Mouse (Mus musculus): Measurements from ENCODE around the gene Parp16.
A peak's percentile ranks its signal among the peaks of the same experiment; 100 is the strongest.

Parp16 gene

DNA sequence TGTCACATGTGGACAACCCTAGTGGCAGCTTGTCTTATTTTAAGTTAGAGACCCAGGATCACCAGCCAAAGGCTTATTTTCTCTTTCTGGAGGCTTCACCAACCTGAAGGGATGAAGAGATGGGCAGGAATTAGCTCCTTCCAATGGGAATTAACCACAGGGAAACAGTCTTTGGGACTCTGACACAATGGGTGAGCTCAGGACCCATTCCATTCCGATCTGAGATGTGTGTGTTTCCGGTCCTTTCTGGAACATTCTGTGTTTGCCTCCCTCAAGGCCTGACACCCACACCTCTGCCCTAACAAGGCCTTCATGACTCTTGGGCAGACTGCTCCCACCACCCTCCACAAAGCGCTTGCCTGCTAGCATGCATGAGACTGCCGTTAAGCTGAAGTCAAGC lies at the start of gene Parp16:
Parp16 (plus strand) TSS at position 301 of the 400 bp plus-strand sequence.
- no peak for DNase-seq (ENCODE audit: low read depth)

DNA sequence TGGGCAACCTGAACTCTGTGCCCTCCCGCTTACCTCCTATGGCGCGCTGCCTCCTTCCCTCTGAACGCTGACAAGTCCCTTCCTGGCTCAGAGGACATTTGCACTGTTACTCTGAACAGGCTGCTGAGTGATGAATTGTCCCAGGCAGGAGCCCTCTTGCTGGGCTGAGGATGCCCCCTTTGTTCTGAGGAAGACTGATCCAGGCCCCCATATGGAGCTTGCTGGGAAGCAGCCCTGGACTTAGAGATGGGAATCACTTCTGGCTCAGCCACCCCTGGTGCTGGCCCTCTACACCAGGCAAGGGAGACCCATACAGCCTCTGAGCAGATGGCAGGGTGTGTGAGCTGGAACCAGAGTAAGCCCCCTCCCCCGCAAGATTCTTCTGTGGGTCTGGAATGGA lies 49.2 kb upstream of the Parp16 start:
- DNase-seq (ENCODE audit: low read depth), result no peak

DNA sequence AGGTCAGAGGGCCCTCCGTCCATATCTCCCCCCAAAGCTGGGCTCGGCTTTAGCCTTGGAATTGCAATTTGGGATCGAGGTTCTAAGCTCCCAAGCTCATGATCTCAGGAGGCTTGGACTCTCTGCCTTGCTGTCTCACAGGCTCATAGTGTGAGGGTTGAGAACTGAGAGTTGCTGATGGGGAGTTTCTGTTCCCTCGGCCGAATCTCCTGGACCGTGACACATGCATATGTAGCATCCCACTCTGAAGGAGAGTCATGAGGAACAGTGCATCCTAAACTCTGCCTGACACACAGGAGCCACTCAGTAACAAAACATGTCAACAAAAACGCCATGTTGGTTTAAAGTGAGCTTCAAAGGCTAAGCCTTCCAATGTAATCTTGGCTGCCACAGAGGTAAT lies 46.6 kb upstream of the Parp16 start:
- DNase-seq (ENCODE audit: low read depth), result no peak

DNA sequence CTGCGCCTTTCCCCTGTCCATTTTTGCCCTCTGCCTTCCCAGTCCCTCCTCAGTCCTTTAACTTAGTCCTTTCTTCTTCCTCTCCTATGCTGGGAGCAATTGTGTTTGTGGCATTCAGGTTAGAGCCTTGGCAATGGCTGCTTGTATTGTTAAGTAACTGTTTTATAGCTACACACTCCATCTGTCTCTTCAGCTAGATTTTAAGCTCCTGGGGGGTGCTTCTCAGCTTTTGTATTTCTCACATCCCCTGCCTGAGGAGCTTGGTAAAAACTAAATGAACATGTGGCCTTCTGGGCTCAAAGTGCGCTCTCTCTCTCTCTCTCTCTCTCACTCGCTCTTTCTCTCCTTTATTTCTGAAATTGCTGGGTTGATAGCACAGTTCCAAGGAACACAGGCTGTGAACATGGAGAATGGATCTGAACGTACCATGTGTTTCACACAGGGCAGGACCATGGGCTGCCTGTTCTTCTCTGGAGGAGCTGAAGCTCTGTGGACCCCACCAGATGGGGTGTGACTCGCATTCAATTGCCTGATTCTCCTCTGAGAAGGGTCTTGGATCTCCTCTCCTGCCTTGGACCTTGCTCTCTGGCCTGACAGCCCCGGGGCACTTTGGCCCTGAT lies 42.3 kb upstream of the Parp16 start:
- DNase-seq (ENCODE audit: low read depth), result no peak

DNA sequence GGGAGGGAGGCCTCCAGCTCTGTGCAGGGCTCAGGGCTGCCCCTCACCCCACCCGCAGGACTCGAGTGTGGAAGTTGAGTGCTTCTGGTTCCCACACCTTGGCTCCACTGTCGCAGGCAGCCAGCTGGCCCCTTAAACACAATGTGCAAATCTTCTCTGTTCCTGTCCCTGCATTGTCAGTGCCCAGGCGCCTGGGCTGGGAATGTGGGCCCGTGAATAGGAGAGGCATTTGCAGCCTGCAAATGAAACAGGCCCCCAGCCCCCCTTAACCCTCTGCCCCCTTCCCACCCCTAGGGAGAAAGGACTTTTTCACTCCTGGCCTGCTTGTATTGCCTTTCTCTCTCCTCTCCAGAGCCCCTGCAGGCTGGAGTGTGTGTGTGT lies 41.8 kb upstream of the Parp16 start:
- no peak for DNase-seq (ENCODE audit: low read depth)

DNA sequence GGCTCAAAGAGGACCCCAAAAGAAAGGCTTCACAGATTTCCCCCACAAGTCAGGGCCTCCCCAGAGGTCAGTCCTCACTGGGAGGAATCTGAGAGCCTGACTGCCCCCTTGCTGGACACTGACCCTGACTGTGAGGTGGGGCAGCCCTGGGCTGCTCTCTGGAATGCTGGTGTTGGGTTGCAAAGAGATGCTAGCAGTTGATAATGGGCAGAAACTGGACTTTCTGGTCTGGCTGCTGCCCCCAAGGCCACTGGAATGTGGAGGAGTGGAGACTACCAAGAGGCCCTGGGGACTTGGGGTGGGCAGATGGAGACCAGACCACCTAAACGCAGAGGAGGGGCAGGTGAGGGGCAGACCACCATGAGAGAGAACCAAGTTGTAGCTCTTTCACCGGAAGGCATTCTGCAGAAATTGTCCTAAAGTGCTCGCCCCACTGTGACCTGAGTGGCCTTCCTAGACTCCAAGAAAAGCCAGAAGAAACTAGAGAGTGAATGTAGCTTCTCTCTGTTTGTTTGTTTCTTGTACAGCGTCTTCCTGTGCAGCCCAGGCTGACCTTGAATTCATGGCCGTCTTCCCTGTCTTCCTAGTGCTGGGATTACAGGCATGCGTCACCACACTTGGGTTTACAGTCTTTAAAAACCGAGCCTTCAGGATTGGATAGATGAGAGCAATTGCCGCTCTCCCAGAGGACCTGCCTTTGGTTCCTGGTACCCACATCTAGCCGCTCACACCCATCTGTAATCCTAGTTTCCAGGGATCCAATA lies 40.3 kb upstream of the Parp16 start:
- DNase-seq (ENCODE audit: low read depth), result no peak

DNA sequence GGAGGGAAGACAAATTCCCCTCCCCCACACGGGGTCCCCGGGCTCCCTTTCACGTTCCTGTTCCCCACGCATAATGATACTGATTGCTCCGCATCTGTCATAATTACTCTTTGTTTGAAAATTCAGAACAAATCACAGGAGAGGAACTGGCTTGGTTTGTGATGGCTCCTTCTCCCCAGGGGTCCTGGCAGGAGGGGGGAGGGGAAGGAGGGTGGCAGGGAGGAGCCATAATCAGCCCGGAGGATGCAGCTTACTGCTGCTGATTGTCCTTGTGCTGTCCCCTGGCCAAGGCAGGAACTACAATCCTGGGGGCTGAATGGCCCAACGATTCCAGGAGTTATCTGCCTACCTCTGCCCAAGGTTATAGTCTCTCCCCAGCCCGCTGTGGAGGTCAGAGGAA lies 38.5 kb upstream of the Parp16 start:
- no peak for DNase-seq (ENCODE audit: low read depth)

DNA sequence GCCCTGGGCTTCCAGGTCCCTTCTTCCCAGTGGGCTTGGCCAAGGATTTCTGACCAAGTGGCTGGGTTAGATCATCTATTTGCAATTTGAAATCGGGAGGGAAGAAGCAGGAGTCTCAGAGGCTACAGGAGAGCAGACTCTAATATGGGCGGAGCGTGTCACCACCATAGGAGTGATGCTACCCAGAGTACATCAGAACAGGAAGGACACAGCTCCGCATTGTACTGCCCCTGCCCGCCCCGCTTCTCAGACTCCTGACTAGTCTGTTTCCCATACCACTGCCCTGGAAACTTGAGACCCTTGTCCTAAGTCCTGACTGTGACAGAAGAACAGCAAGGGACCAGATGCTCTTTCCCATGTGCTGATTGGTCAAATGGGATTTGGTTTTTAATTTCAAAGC lies 37.5 kb upstream of the Parp16 start:
- DNase-seq (ENCODE audit: low read depth), result no peak

DNA sequence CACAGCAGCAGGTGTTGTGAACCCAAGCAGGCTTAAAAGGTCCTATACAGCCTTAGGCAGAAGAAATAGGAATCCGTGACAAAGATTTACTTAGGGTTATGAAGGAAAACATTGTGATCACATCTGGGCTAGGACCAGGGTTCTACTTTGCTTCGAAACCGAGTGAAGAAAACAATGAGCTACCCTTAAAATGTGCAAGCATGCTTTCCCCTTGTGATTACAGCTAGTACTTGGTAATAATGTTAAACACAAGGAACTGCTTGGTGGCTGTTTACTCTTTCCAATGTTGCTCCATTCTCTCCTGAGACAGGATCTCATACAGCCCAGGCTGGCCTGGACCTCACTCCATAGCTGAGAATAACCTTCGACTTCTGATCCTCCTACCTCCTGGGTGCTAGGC lies 34.0 kb upstream of the Parp16 start:
- DNase-seq (ENCODE audit: low read depth), result no peak

DNA sequence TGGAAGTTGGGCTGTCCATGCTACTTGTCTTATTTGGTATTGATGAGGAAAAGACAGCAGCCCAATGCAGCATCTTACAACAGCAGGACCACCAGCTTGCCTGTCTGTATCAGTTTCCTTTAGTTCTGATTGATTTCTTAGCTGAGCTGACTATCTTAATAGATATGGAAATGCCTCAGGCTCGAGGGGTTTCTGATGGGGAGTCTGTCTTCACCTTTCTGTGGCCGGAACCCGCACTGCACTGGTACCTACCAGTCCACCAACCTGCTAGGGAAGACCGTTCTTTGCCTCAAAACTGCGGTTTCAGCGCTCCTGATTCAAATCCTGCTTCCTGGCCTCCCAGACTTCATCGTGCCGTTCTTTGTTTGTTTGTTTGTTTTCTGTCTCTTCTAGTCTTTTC lies 33.3 kb upstream of the Parp16 start:
- DNase-seq (ENCODE audit: low read depth), result no peak

DNA sequence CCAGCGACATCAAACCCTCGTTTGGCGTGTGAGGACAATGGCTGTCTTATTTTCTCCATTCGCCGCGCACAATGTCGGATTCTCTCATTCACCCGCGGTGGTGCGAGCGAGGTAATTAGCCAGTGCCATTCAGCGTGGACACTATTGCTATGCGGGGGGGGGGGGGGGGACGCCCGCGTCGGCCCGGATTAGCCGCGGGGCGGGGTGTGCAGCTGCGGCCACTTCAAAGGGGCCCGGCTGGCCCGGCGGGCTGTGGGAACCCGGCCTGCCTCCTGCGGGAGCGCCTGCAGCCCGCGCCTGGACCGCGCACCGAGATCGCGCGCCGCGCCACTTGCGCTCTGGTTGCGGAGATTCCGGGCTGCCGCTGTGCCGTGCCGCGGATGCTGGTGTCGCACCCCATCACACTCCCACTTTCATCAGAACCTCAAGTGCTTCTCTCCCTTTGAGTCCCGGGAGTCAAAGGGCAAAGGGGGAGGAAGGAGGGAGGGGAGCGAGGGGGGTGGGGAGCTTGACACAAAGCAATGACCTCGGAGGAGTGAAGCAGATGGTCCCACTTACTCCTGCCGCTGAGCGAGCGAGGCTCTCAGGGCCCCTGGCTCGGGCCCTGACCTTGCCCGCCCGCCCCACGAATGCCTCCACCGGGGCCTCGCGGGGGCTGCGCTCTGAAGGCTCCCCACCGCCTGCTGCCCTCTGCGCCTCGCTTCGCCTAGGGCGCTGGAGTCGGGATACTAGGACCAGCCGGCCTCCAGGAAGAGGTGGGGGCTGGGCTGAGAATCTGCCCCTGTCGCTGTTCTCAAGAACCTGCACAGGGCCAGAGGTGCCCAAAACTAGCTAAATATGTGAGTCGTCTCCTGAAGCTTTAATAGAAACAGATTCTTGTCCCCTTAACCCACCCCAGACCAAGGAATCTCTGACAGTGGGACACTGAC lies 32.2 kb upstream of the Parp16 start:
- no peak for DNase-seq (ENCODE audit: low read depth)

DNA sequence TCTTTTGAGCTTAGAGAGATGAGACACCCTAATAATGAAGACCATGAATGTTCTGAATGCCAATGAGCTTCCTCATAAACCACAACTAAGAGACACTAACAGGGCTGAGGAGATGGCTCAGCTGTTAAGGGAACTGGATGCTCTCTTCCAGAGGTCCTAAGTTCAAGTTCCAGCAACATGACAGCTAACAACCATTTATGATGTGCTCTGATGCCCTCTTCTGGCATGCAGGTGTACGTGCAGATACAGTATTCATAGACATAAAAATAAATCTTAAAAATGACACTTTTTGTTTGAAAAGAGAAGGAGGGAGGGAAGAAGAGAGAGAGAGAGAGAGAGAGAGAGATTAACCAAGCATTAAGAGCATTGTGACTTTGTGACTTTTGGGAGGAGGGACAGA lies 30.3 kb upstream of the Parp16 start:
- DNase-seq (ENCODE audit: low read depth), result peak; percentile 25

DNA sequence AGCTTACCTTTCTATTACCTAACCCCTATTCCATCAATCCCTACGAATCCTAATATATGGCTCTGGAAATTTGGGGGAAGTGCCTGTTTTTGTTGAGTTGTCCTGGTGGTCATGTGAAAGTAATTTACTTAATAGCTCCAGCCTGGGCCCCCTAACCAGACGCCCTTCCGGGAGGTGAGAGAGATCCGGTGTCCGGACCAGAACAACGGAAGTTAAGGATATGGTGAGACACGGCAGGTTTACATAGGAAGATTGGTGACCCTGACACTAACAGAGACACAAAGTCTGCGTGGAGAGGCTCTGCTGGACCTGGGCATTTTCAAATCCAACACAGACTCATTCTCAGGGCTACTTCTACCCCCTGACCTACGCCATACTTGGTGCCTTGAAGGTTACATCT lies 28.8 kb upstream of the Parp16 start:
- no peak for DNase-seq (ENCODE audit: low read depth)

DNA sequence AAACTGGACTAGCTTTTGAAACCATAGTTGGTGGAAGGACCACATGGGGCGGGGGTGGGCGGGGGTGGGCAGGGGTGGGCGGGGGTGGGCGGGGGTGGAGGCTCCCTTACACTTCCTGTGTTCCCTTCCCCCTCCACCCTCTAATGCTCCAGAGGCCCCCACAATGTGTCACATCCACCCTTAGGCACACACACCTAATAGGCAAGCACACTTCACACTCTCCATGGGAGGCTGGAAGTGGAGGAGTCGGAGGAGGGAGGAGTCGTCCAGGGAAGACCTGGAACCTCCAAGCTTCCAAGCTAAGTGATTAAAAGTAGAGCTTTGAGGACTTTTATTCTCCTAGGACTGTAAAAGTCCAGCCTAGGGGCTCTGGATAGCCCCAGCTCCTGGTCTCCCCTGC lies 26.6 kb upstream of the Parp16 start:
- no peak for DNase-seq (ENCODE audit: low read depth)

DNA sequence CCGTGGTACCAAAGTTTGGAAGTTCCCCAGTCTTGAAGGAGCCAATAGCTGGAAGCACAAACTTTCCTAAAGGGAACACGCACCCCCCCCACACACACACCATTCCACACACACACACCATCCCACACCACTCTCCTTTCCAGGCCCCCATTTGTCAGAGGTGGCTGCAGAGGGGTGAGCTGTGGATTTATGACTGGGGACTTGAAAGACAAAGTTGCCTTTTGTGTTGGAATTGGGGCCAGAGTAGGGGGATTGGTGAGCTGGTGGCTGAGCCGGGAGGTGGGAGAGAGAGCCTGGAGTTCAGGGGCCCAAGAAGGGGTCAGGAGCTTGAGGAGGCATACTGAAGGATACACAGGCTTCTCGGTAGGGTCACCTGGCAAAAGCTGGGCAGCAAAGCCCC lies 26.2 kb upstream of the Parp16 start:
- DNase-seq (ENCODE audit: low read depth), result no peak

DNA sequence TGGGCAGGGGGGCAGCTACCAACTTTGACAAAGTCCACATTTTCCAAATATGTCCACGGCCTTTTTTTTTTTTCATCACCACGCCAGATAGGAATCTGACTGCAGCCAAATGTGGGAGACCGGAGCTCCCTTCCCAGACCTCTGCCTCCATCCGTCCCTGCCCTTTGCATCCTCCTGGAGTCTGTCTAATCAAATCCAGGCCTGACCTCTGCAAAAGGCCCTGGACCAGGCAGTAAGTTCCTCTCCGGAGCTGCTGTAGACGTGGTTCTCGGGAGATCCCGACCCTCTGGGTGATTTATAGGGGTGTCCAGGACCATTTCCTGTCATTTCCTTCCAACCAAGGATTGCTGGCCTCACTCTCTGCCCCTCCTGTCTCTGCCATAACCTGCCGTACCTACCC lies 22.5 kb upstream of the Parp16 start:
- no peak for DNase-seq (ENCODE audit: low read depth)

DNA sequence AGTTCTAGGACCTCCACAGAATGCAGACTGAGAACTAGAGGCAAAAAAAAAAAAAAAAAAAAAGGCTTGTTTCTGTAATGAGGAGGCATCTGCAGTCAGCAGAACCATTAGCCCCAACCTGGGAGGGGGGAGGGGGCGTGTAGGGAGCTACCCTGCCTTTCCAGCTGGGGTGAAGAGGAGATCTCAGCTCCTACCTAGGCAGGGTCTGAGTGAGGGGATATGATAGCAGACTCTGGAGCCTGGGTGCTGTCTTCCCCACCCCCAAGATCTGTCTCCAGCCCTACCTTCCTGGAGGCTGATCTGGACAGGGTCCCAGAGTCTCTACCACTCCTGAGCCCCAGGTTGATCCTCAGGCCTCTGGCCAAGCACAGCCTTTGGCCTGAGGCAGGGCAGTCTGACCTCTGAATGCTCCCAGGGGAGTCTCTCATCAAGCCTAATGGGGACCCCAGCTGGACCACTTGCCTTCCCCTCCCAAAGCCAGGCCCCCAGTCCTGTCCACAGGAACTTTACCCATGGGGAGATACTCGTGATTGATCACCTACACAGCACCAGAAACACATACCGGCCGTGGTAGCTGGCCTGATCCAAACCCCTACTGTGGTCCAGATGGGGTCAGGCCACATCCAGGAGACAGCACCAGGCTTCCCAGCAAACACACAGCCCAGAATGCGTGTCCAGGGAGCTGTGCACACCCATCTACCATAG lies 19.8 kb upstream of the Parp16 start:
- no peak for DNase-seq (ENCODE audit: low read depth)

DNA sequence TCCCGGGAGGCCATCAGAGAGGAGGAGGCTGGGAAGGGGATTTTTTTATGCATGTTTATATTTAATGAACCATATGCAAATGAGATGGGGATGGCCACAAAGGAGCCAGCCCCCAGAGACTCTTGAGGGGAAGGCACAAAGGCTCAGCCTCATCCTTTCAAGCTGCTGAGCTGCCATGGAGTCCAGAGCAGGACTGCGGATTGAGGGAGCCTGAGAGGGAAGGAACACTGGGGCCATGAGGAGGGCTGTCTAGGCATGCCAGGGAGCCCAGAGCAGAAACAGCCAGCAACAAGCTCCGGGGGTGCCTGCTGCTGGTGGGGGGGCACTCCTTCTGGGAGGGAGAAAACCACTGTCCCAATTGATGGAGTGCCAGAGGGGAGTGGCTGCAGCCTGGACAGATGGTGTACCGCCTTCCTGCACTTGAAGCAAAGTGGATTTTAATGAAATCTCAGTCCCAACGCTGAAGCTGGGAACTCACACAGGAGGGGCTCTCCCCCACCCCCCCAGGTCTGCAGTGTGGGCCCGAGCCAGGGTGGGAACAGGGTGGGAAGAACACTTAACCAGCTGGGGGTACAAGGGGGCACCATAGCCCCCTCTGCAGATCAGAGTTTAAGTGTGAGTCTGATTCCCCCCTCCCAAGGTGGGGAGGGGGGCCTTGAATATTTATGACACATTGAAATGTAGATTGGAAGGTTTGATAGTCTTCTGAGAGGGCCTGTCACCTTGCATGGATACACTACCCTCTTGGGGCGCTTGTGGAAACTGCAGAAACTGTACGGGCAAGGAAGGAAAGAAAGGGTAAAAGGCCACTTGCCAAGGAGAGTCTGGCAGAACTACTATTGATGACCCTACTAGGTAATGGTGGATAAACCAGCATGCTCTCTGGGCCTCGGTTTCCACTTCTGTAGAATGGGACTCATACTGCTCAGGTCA lies 18.9 kb upstream of the Parp16 start:
- DNase-seq (ENCODE audit: low read depth), result no peak

DNA sequence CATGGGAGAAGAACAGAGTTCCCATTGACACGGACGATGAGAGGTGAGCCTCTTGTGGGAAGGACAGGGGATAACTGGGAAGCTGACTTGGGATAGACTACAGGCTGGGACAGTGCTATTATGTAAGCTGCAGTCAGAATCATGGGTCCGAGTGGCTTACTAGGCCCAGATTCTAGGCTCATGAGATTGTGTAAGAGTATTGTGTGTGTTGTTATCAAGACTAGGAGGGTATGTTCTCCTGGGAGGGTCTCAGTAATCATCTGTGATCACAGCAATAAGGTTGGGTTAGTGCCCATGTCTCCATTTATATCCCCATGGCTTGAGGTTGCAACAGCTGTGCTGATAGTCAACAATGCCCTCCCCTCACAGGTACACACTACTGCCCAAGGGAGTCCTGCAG lies 17.7 kb upstream of the Parp16 start:
- no peak for DNase-seq (ENCODE audit: low read depth)

DNA sequence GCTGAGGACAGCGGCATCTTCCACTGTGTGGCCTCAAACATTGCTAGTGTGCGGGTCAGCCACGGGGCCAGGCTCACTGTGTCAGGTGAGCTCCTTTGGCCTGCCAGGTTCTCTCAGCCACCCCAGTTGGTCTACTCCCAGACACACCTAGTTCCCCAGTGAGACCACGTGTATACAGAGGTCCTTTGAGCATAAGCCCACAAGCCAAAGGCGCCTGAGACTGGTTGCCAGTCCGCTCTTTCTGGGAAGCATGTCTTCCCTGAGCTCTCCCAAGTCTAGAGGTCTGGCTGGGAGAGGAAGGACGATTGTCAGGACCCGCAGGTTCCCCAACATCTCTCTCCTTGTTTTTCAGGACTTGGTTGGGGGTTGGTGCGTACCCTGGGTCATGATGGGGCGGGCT lies 17.2 kb upstream of the Parp16 start:
- DNase-seq (ENCODE audit: low read depth), result no peak
